Mouse (Mus musculus): ENCODE results near the gene Cfap298.

Cfap298 gene

GRCm38 (mm10) chr16:90910855-90911533, 23.9 kb downstream of the Cfap298 start:
- no peak for DNase-seq

DNA sequence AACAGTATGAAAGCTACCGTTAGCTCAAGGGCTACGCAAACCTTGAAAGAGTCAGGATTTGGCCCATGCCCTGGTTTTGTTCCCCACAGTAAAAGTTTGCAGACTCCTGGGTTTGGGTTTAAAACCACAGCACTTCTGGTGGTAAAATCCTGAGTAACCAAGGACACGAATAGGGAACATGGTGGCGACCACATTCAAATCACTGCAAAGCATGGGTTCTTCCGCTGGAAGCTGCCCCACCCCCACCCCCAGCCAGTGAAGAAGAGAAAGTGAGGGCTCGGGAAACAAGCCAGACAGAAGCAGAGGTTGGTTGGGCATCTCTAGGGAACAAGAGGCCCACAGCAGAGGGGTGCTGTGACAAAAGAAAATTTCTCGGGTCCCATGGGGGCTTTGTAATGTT, 27.7 kb downstream of the Cfap298 start:
- DNase-seq: no peak

DNA sequence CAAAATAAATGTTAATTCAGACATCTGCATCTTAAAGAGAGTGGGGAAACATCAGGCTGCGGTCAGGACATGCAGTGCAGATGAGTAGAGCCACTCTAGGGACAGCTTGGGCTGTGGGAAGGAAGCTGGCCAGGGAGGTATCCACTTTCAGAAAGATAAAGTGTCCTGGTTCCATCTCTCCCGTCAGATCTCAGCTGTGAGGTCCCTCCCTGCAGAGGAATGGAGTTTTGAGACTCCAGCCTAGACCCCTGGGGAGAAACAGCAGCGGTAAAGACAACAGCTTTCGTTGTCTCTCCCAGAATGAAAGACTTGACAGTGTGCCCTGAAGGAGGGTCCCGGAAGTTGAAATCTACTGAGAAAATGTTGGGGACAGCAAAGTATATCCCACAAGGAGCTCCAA, 31.6 kb downstream of the Cfap298 start:
- DNase-seq: no peak

GRCm38 (mm10) chr16:90901364-90901763, 33.5 kb downstream of the Cfap298 start:
- DNase-seq: peak; percentile 32

GRCm38 (mm10) chr16:90899498-90899897, 35.4 kb downstream of the Cfap298 start:
- DNase-seq: peak; percentile 32

GRCm38 (mm10) chr16:90897651-90898050, 37.3 kb downstream of the Cfap298 start:
- DNase-seq: no peak

GRCm38 (mm10) chr16:90893792-90894191, 41.1 kb downstream of the Cfap298 start:
- no peak for DNase-seq

DNA sequence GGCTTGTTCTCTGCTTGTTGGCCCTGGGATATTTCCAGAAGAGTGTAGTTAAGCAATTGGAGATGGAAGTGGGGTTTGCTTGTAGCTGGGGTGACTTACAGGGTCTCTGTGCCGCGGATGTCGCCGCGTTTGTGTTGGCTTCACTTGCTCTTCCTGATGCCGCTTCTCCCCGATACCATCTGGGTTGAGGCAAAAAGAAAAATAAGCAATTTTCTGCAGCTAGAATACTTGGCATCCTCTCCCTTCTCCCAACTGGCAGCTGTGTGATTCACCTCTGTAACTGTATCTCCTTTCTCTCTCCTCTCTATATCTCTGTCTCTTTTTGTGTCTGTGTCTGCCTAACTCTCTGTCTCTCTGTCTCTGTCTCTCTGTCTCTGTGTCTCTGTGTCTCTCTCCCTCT, 41.9 kb downstream of the Cfap298 start:
- no peak for DNase-seq

GRCm38 (mm10) chr16:90892081-90892480, 42.8 kb downstream of the Cfap298 start:
- DNase-seq: no peak

DNA sequence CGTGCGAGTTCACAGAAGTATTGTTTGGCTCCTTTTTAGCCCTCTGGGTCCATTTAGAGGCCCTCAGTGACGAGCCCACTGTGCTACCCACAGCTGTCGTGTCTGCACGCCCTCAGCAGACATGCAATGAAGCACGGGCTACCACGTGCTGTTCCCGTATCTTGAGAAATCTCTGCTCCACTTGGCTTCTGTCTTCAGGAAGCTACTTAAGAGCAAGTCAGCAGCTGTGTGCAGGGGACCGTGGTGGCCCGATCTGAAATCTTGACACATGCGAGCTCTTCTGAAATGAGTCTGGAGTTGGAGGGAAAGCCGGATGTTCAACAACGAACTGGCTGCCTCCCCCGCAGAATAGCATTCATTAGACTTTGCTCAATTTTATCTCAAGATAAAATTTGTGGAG, 43.3 kb downstream of the Cfap298 start:
- peak; percentile 56 for DNase-seq

GRCm38 (mm10) chr16:90890683-90891082, 44.2 kb downstream of the Cfap298 start:
- DNase-seq: no peak

DNA sequence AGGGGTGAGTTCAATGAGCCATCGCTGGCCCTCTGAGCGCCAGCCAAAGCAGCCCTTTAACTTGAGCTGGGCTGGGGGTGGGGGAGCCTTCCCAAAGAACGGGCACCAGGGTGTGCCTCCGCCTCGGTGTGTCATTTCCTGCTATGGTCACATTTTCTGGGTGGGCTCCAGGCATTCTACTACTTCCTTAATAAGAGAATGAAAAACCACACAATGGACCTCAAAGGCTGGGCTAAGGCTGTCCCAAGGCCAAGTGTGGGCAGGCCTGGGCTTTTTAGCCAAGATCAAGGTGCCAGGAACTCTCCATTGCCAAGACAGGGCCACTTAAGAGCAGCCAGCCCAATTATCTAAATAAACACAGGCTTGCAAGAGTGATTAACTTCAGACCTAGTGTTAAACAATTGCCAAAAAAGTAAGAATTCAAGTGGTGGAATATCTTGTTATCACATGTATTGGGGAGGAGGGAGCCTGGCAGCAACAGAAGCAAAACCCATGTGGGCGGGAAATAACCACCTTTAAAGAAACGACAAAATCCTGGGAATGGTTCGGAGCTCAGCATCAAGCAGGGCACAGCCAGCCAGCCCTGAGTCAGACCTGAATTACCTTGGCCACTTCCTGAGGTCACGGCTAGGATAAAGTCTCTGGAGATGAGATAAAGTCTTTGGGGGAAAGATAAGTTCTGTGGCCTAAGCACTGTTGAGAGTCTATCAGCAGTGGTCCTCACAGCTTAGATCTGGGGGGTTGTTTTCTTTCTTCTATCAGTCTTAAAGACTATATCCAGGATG, 48.9 kb downstream of the Cfap298 start:
- peak; percentile 55 for DNase-seq

- DNase-seq: no peak
Observed at GRCm38 (mm10) chr16:90885351-90885750, 49.6 kb downstream of the Cfap298 start.

DNA sequence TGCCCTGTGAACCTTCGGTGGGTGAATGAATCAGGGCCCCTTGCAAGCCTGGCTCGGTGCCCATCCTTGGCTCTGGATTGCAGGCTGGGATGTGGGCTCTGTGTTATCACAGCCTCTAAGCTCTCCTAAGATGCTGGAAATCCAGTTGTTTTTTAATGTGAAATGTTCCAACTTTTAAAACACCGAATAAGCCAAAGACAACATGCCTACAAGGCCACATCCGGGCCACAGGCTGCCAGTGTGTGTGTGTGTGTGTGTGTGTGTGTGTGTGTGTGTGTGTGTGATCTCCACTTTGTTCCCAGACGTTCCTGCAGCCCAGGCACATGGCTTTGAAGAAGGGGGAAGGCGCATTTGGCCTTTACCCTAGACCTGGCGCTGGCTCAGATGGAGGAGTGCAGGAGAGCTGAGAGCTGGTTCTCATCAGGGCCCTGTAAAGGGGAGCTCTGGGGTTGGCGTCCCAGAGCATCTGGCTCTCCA, 52.4 kb downstream of the Cfap298 start:
- peak; percentile 62 for DNase-seq

- no peak for DNase-seq
Observed at GRCm38 (mm10) chr16:90878135-90878860, 56.6 kb downstream of the Cfap298 start.

Measured in kidney, postnatal 14 days (tissue).